Mouse (Mus musculus) gastrocnemius, adult 8-10 months (tissue): ENCODE measurements around the gene Sept1. TPM values are rescaled to one million over a fixed set of nuclear protein-coding genes. Genes with fewer than 3 reads are reported as not detected.
"Not testable (repeated sequence)": the region's sequence is repeated elsewhere in the genome, so short reads cannot be mapped to it uniquely, and the experiment has no call there.

ENCODE experiments used
- DNase-seq, 2 experiments: peaks; one replicate each; pipeline ENCODE4 v3.0.0; 2022; ENCODE audit warnings: low spot score in 2 of 2
- total RNA-seq, 4 experiments: library from RNA; stranded (reverse); gene quantifications; 2 replicates each; pipeline ENCODE4 v1.2.4; 2022

The Sept1 gene
- total RNA-seq, 4 experiments from 2014 or later: 1.0 to 2.8 (median 1.4) TPM

- DNase-seq: no peak
Measured at GRCm38 (mm10) chr7:127194633-127195029, 38.3 kb downstream of the Sept1 start.

GRCm38 (mm10) chr7:127194011-127194632 lies 38.8 kb downstream of the Sept1 start:
- DNase-seq: no peak

- DNase-seq: no peak
Measured at GRCm38 (mm10) chr7:127192989-127193388, 39.9 kb downstream of the Sept1 start.

- DNase-seq: no peak
Measured at GRCm38 (mm10) chr7:127190672-127191071, 42.3 kb downstream of the Sept1 start.

- no peak for DNase-seq
Measured at GRCm38 (mm10) chr7:127188305-127189276, 44.3 kb downstream of the Sept1 start.

GRCm38 (mm10) chr7:127187351-127187750 lies 45.6 kb downstream of the Sept1 start:
- no peak for DNase-seq

GRCm38 (mm10) chr7:127185601-127186000 lies 47.3 kb downstream of the Sept1 start:
- DNase-seq: no peak

GRCm38 (mm10) chr7:127184720-127185119 lies 48.2 kb downstream of the Sept1 start:
- no peak for DNase-seq

- no peak for DNase-seq
Measured at GRCm38 (mm10) chr7:127183828-127184227, 49.1 kb downstream of the Sept1 start.

- DNase-seq: no peak
Measured at GRCm38 (mm10) chr7:127183345-127183744, 49.6 kb downstream of the Sept1 start.

- DNase-seq: not testable (repeated sequence)
Measured at GRCm38 (mm10) chr7:127181724-127182123, 51.2 kb downstream of the Sept1 start.

- no peak for DNase-seq
Measured at GRCm38 (mm10) chr7:127180783-127181182, 52.1 kb downstream of the Sept1 start.

GRCm38 (mm10) chr7:127176937-127177336 lies 56.0 kb downstream of the Sept1 start:
- DNase-seq: no peak

GRCm38 (mm10) chr7:127166501-127166900 lies 66.4 kb downstream of the Sept1 start:
- DNase-seq: no peak

- no peak for DNase-seq
Measured at GRCm38 (mm10) chr7:127165607-127166493, 67.1 kb downstream of the Sept1 start.

Other genes with a start within 250 kb of the Sept1 start
- gene Mvp, start 218.5 kb downstream of the Sept1 start, total RNA-seq: 10 to 100 TPM; 26.7 to 48.3 (median 34.8) TPM
- under 1 TPM in 1 of 4 experiments, not detected in 3; 0.67 TPM for gene Pagr1b, start 216.6 kb downstream of the Sept1 start, total RNA-seq
- gene Pagr1a, start 215.8 kb downstream of the Sept1 start, total RNA-seq: 10 to 100 TPM in 1 of 4 experiments, 1 to 10 TPM in 3; 1.3 to 17.6 (median 5.2) TPM
- 10 to 100 TPM in 3 of 4 experiments, 1 to 10 TPM in 1; 4.0 to 20.7 (median 14.7) TPM for gene Gm42742, start 212.0 kb downstream of the Sept1 start, total RNA-seq
- under 1 TPM in 3 of 4 experiments, not detected in 1; 0.31 to 0.72 (median 0.65) TPM for gene Prrt2, start 211.9 kb downstream of the Sept1 start, total RNA-seq
- gene Maz, start 206.1 kb downstream of the Sept1 start, total RNA-seq: 10 to 100 TPM; 67.1 to 73.4 (median 72.5) TPM
- 1 to 10 TPM in 1 of 4 experiments, under 1 TPM in 1, not detected in 2; 0.82 to 1.8 TPM for gene Kif22, start 190.7 kb downstream of the Sept1 start, total RNA-seq
- not detected for gene Zg16, start 145.8 kb downstream of the Sept1 start, total RNA-seq
- under 1 TPM; 0.12 to 0.74 (median 0.25) TPM for gene AI467606, start 141.8 kb downstream of the Sept1 start, total RNA-seq
- under 1 TPM in 3 of 4 experiments, not detected in 1; 0.18 to 0.29 (median 0.27) TPM for gene Qprt, start 110.9 kb downstream of the Sept1 start, total RNA-seq
- gene Spn, start 95.3 kb downstream of the Sept1 start, total RNA-seq: under 1 TPM in 3 of 4 experiments, not detected in 1; 0.07 to 0.13 (median 0.13) TPM
- gene Cd2bp2, start 37.1 kb downstream of the Sept1 start, total RNA-seq: 10 to 100 TPM; 25.2 to 35.0 (median 32.7) TPM
- 10 to 100 TPM; 29.1 to 34.3 (median 32.1) TPM for gene Tbc1d10b, start 24.7 kb downstream of the Sept1 start, total RNA-seq
- over 10,000 TPM; 27,006 to 32,685 (median 27,393) TPM for gene Mylpf, start 24.2 kb downstream of the Sept1 start, total RNA-seq
- 1 to 10 TPM; 4.2 to 5.5 (median 4.8) TPM for gene Zfp553, start 69 bp downstream of the Sept1 start, total RNA-seq
- 10 to 100 TPM; 13.7 to 21.0 (median 18.3) TPM for gene Zfp771, start 11.1 kb upstream of the Sept1 start, total RNA-seq
- gene Dctpp1, start 27.6 kb upstream of the Sept1 start, total RNA-seq: 10 to 100 TPM; 31.3 to 38.3 (median 33.9) TPM
- gene Sephs2, start 40.9 kb upstream of the Sept1 start, total RNA-seq: 10 to 100 TPM; 38.1 to 45.4 (median 41.6) TPM
- gene Itgal, start 63.1 kb upstream of the Sept1 start, total RNA-seq: under 1 TPM; 0.07 to 0.25 (median 0.17) TPM
- gene Zfp768, start 112.5 kb upstream of the Sept1 start, total RNA-seq: 10 to 100 TPM; 39.1 to 55.1 (median 41.1) TPM
- 1 to 10 TPM; 3.0 to 3.4 (median 3.1) TPM for gene Zfp747, start 142.9 kb upstream of the Sept1 start, total RNA-seq
- 1 to 10 TPM; 1.5 to 2.5 (median 2.1) TPM for gene 9130019O22Rik, start 154.0 kb upstream of the Sept1 start, total RNA-seq
- gene E430018J23Rik, start 160.5 kb upstream of the Sept1 start, total RNA-seq: 1 to 10 TPM; 1.6 to 2.2 (median 1.7) TPM
- 1 to 10 TPM; 1.4 to 2.3 (median 1.9) TPM for gene Zfp764, start 173.7 kb upstream of the Sept1 start, total RNA-seq
- 1 to 10 TPM; 1.3 to 3.4 (median 2.2) TPM for gene Zfp688, start 188.9 kb upstream of the Sept1 start, total RNA-seq
- gene Zfp689, start 216.0 kb upstream of the Sept1 start, total RNA-seq: 1 to 10 TPM in 3 of 4 experiments, under 1 TPM in 1; 0.88 to 1.3 (median 1.2) TPM
- 10 to 100 TPM; 14.8 to 18.4 (median 16.7) TPM for gene Prr14, start 226.5 kb upstream of the Sept1 start, total RNA-seq
- 10 to 100 TPM; 21.9 to 29.3 (median 25.1) TPM for gene Fbrs, start 246.1 kb upstream of the Sept1 start, total RNA-seq